Comparison of ENCODE assay signal across 17 mouse cellular contexts in genomic region chr2:179539532-179540245, GRCm38 (mm10).
DNase-seq lines count a peak whose midpoint lies in the region; ATAC-seq lines count a peak whose summit lies in the region.
"Had no signal": no experiment of that assay in that cellular context is flagged by ENCODE, and none has a peak within 500 bp of the region (broad histone marks: within the 10 kb centered on the region; RNA-seq: fewer than 3 reads in every experiment).

No protein-coding gene starts in this region.

- no peak for ATAC-seq in forebrain, embryonic 13.5 days
- ATAC-seq in forebrain, embryonic 16.5 days, result no peak
- ATAC-seq in neural tube, embryonic 12.5 days (ENCODE audit: low FRiP score, low read depth), result 0 out of 2 replicates have a peak, but pooled peaks have one; percentile 4
- no peak for ATAC-seq in neural tube, embryonic 15.5 days (ENCODE audit: low FRiP score)
- ATAC-seq in hindbrain, embryonic 14.5 days (ENCODE audit: low FRiP score), result no peak
- ATAC-seq in neural tube, embryonic 14.5 days (ENCODE audit: low read depth), result no peak

- H3K36me3 ChIP-seq in forebrain, embryonic 13.5 days (ENCODE audit: poor library complexity, severe bottlenecking), result no peaks in the 10 kb centered on the region
- H3K36me3 ChIP-seq in forebrain, embryonic 16.5 days (ENCODE audit: control insufficient read depth, insufficient read depth), result no peaks in the 10 kb centered on the region
- H3K36me3 ChIP-seq in neural tube, embryonic 12.5 days, result no peaks in the 10 kb centered on the region
- no peaks in the 10 kb centered on the region for H3K36me3 ChIP-seq in neural tube, embryonic 15.5 days
- H3K36me3 ChIP-seq in hindbrain, embryonic 14.5 days (replicated peaks; ENCODE audit: control insufficient read depth, insufficient read depth), result no peaks in the 10 kb centered on the region
- H3K36me3 ChIP-seq in neural tube, embryonic 14.5 days (ENCODE audit: control insufficient read depth, insufficient read depth, low read length), result no peaks in the 10 kb centered on the region
- H3K36me3 ChIP-seq: heart, embryonic 13.5 days; limb, embryonic 12.5 days; liver, embryonic 15.5 days had no signal

- H3K9me3 ChIP-seq in forebrain, embryonic 13.5 days (replicated peaks), result no peaks in the 10 kb centered on the region
- H3K9me3 ChIP-seq in forebrain, embryonic 16.5 days (ENCODE audit: control insufficient read depth, low read length), result no peaks in the 10 kb centered on the region
- no peaks in the 10 kb centered on the region for H3K9me3 ChIP-seq in neural tube, embryonic 12.5 days
- H3K9me3 ChIP-seq in neural tube, embryonic 15.5 days (replicated peaks), result no peaks in the 10 kb centered on the region
- H3K9me3 ChIP-seq in hindbrain, embryonic 14.5 days (ENCODE audit: control insufficient read depth, low read length), result no peaks in the 10 kb centered on the region
- no peaks in the 10 kb centered on the region for H3K9me3 ChIP-seq in neural tube, embryonic 14.5 days (ENCODE audit: control insufficient read depth, low read length)
- H3K9me3 ChIP-seq: limb, embryonic 12.5 days; liver, embryonic 15.5 days had no signal

- no peaks in the 10 kb centered on the region for H3K27me3 ChIP-seq in forebrain, embryonic 13.5 days
- no peaks in the 10 kb centered on the region for H3K27me3 ChIP-seq in forebrain, embryonic 16.5 days (replicated peaks; ENCODE audit: control insufficient read depth, insufficient read depth, low read length)
- no peaks in the 10 kb centered on the region for H3K27me3 ChIP-seq in neural tube, embryonic 12.5 days (replicated peaks)
- H3K27me3 ChIP-seq in neural tube, embryonic 15.5 days (replicated peaks), result no peaks in the 10 kb centered on the region
- H3K27me3 ChIP-seq in hindbrain, embryonic 14.5 days (ENCODE audit: control insufficient read depth, insufficient read depth, low read length), result no peaks in the 10 kb centered on the region
- H3K27me3 ChIP-seq in neural tube, embryonic 14.5 days (ENCODE audit: control insufficient read depth, insufficient read depth, low read length), result no peaks in the 10 kb centered on the region
- H3K27me3 ChIP-seq: liver, embryonic 15.5 days had no signal

- DNase-seq in hindbrain, embryonic 14.5 days (ENCODE audit: low spot score), result no peak
- no peak for DNase-seq in lung, postnatal 4 days
- no peak for DNase-seq in thymus, postnatal 0 days (ENCODE audit: low spot score)
- DNase-seq: adrenal gland, postnatal 10 days; B cell, adult 2 months; cerebellum, adult 2 months; kidney, adult 8-10 months; lung, postnatal 14 days had no signal

- WGBS in forebrain, embryonic 13.5 days, result 4% methylated on average over 9 of the region's 9 CpGs
- WGBS in forebrain, embryonic 16.5 days, result 8% methylated on average over 9 of the region's 9 CpGs
- 5% methylated on average over 9 of the region's 9 CpGs for WGBS in neural tube, embryonic 12.5 days
- 12% methylated on average over 9 of the region's 9 CpGs for WGBS in neural tube, embryonic 15.5 days
- 10% methylated on average over 9 of the region's 9 CpGs for WGBS in hindbrain, embryonic 14.5 days
- whole genome bisulfite sequencing in neural tube, embryonic 14.5 days, result 5% methylated on average over 9 of the region's 9 CpGs

- H3K4me1 ChIP-seq in forebrain, embryonic 13.5 days, result peaks cover 48% of the 10 kb centered on the region
- H3K4me1 ChIP-seq in forebrain, embryonic 16.5 days (replicated peaks; ENCODE audit: control insufficient read depth, insufficient read depth, low read length), result peaks cover 37% of the 10 kb centered on the region
- peaks cover 37% of the 10 kb centered on the region for H3K4me1 ChIP-seq in neural tube, embryonic 12.5 days
- H3K4me1 ChIP-seq in neural tube, embryonic 15.5 days, result peaks cover 35% of the 10 kb centered on the region
- peaks cover 36% of the 10 kb centered on the region for H3K4me1 ChIP-seq in hindbrain, embryonic 14.5 days (replicated peaks; ENCODE audit: control insufficient read depth, insufficient read depth, low read length)
- peaks cover 30% of the 10 kb centered on the region for H3K4me1 ChIP-seq in neural tube, embryonic 14.5 days (ENCODE audit: control insufficient read depth, insufficient read depth, low read length)
- H3K4me1 ChIP-seq: heart, embryonic 13.5 days; liver, embryonic 15.5 days had no signal

- H3K27ac ChIP-seq in forebrain, embryonic 13.5 days, result peak overlapping the region; percentile 4
- H3K27ac ChIP-seq in forebrain, embryonic 16.5 days (ENCODE audit: low read length), result no peak overlapping the region
- H3K27ac ChIP-seq in neural tube, embryonic 12.5 days, result peak overlapping the region; percentile 7; the same call in 1 of the 2 replicates
- no peak overlapping the region for H3K27ac ChIP-seq in neural tube, embryonic 15.5 days (replicated peaks)
- 0 out of 2 replicates have a peak overlapping the region, but pooled peaks have one; percentile 15 for H3K27ac ChIP-seq in hindbrain, embryonic 14.5 days
- no peak overlapping the region for H3K27ac ChIP-seq in neural tube, embryonic 14.5 days (ENCODE audit: low read depth, low read length)
- H3K27ac ChIP-seq: heart, embryonic 13.5 days; left cerebral cortex, adult 2 months; limb, embryonic 12.5 days; liver, embryonic 15.5 days had no signal

- no peak overlapping the region for H3K4me2 ChIP-seq in forebrain, embryonic 13.5 days
- no peak overlapping the region for H3K4me2 ChIP-seq in forebrain, embryonic 16.5 days (ENCODE audit: low read length)
- H3K4me2 ChIP-seq in neural tube, embryonic 12.5 days (replicated peaks), result no peak overlapping the region
- no peak overlapping the region for H3K4me2 ChIP-seq in neural tube, embryonic 15.5 days
- no peak overlapping the region for H3K4me2 ChIP-seq in hindbrain, embryonic 14.5 days (replicated peaks)
- no peak overlapping the region for H3K4me2 ChIP-seq in neural tube, embryonic 14.5 days (ENCODE audit: low read depth, low read length)
- H3K4me2 ChIP-seq: heart, embryonic 13.5 days; limb, embryonic 12.5 days; liver, embryonic 15.5 days had no signal

- H3K9ac ChIP-seq in forebrain, embryonic 13.5 days, result peak overlapping the region; percentile 18; the same call in 1 of the 2 replicates
- no peak overlapping the region for H3K9ac ChIP-seq in forebrain, embryonic 16.5 days (replicated peaks; ENCODE audit: low read depth, low read length)
- no peak overlapping the region for H3K9ac ChIP-seq in neural tube, embryonic 12.5 days
- H3K9ac ChIP-seq in neural tube, embryonic 15.5 days (replicated peaks), result no peak overlapping the region
- H3K9ac ChIP-seq in hindbrain, embryonic 14.5 days, result peak overlapping the region; percentile 26; the same call in 1 of the 2 replicates
- H3K9ac ChIP-seq in neural tube, embryonic 14.5 days (replicated peaks; ENCODE audit: low read depth, low read length), result 0 out of 2 replicates have a peak overlapping the region, but pooled peaks have one; percentile 21
- H3K9ac ChIP-seq: heart, embryonic 13.5 days; limb, embryonic 12.5 days; liver, embryonic 15.5 days had no signal

- no peak overlapping the region for H3K4me3 ChIP-seq in forebrain, embryonic 13.5 days
- H3K4me3 ChIP-seq in forebrain, embryonic 16.5 days (replicated peaks; ENCODE audit: low read length), result no peak overlapping the region
- no peak overlapping the region for H3K4me3 ChIP-seq in neural tube, embryonic 12.5 days
- no peak overlapping the region for H3K4me3 ChIP-seq in neural tube, embryonic 15.5 days (replicated peaks)
- H3K4me3 ChIP-seq in hindbrain, embryonic 14.5 days (replicated peaks; ENCODE audit: low read length), result no peak overlapping the region
- no peak overlapping the region for H3K4me3 ChIP-seq in neural tube, embryonic 14.5 days (ENCODE audit: low read depth, low read length)
- H3K4me3 ChIP-seq: heart, embryonic 13.5 days; left cerebral cortex, adult 2 months; limb, embryonic 12.5 days; liver, embryonic 15.5 days had no signal

Comparison
In these comparisons a context has a peak if more than half of its experiments do, and no peak if none do; other contexts are left out.
1. H3K27ac ChIP-seq: peak in forebrain, embryonic 13.5 days (single experiment), neural tube, embryonic 12.5 days (single experiment) and hindbrain, embryonic 14.5 days (single experiment); none in forebrain, embryonic 16.5 days (single experiment), neural tube, embryonic 15.5 days (single experiment) and neural tube, embryonic 14.5 days (single experiment).
2. H3K9ac ChIP-seq: peak in forebrain, embryonic 13.5 days (single experiment), hindbrain, embryonic 14.5 days (single experiment) and neural tube, embryonic 14.5 days (single experiment); none in forebrain, embryonic 16.5 days (single experiment), neural tube, embryonic 12.5 days (single experiment) and neural tube, embryonic 15.5 days (single experiment).